Mouse (Mus musculus) adrenal gland, postnatal 4 days (tissue): ENCODE results near the gene Herc1. TPM values are rescaled to one million over a fixed set of nuclear protein-coding genes. Genes with fewer than 3 reads are reported as not detected.

Experiments used
- DNase-seq, 2 experiments: peaks; one replicate each; pipeline ENCODE4 v3.0.0; 2021 to 2022; ENCODE audit warnings: low spot score in 2 of 2, mixed read lengths in 2 of 2
- total RNA-seq, 2 experiments: library from RNA; stranded (reverse); gene quantifications; 2 replicates each; pipeline ENCODE4 v1.2.3; 2021

Herc1 gene
- total RNA-seq, 2 experiments from 2014 or later, result 43.3 to 51.3 TPM

DNA sequence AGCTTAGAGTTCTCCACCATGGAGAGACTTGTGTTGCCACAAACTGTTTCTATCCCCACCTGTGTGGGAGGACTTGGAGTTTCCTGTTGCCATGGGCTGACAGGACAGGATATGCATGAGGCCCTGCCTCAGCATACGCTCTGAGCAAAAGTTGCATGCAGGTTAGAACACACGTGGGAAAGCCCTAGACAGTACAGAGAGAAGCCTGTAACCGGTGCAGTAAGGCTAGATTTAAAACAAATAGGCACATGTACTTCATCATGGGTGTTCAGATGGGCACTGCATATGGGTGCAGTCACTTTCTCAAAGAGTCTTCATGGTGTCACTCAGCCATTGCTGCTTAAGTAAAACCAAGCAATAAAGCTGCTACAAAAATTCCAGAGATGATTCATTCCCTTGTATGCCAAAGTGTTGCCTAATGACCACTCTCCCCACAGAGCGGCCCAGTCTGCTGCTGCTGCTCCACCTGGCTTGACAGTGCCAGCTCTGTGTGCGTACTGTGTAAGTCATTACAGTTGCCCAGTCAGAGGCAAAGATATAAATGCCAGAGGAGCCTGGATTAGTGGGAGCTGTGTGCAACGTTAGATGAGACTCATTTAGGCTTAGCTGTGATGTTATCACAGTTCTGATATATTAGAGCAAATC lies 166.2 kb downstream of the Herc1 start:
- no peak for DNase-seq

DNA sequence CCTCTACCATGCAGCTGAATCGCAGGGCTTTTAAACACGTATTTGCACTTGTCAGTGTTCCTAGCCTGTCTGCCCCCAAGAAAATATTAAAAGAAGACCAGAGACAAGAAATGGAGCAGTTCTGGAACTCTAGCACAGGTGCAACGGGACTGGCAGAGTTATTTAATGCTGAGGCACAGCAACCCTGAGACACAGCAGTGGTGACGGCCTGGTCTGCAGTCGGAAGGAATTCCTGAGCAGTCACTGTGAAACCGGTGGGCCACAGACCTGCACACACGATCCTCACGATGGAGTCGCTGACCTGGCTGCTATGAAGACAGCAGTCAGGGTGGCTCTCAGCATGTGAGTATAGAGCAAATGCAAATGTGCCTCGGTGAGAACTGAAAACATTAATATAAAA lies 167.5 kb downstream of the Herc1 start:
- no peak for DNase-seq

DNA sequence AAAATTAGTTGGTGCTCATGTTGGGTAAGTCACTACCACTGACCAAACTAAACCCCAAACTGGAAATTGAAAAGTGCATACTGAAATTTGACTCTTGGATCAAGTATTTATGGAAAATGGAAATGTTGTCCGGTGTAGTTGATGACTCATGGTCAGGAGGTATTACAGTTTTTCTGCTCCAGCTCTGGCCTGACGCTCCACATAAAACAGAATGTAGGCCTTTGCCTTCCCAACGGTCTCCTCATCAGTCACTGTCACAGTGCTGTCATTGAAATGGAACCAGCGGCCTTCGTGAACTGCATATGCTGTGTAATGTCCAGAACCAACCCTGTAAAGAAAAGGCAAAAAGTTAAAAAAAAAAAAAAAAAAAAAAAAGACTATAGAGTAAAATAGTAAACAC lies 168.0 kb downstream of the Herc1 start:
- DNase-seq, result no peak

DNA sequence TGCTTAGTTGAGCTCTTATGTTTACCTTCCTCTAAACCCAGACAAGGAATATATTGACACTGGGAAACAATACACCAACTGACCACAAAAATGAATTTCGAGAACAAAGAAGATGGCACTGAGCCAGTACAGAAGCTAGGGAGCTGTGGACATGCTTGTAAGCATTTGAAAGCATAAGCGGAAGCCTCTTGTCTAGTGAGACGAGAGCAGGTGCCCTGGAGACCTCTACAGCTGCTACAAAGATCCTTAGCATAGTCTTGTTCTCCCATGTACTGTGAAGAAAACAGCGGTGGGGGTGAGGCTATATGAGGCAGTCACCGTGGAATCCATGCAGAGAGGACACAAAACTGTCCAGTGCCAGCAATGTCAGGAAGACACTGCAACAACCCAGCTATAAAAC lies 168.7 kb downstream of the Herc1 start:
- no peak for DNase-seq

DNA sequence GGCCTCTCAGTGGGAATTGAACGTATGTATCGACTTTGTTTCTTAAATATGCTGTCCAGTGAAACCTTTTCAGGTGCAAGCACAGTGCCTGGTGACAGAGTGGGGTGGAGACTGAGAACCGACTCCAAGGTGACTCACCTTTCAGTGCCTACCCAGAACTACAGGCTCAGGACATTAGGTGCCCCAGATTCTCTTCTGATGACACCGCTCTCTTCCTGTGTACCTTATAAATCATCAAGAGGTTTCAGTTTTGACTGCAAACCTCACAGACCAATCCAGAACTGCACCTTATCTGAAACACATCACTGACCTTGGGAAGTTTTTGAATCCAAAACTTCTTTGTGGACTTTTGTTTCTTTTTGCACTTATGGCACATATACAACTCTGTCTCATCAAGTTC lies 170.0 kb downstream of the Herc1 start:
- DNase-seq, result no peak

DNA sequence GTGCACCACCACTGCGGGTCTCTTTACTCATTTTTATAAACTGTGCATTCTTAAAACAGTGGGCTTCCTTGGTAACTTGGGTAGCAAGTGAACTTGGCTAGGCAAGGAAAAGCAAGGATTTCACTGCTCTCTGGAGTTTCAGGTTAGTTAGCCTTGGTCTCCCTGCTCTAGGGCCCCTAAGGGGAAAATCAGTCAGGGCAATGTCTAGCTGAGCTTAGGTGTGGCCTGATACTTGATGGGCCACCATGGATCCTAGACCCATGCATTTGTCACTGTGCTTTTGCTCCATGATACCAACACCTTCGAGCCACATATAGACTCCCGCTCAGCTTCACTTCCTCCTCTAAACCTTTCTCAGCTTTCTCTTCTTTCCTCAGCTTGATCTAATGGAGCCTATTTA lies 171.3 kb downstream of the Herc1 start:
- no peak for DNase-seq

DNA sequence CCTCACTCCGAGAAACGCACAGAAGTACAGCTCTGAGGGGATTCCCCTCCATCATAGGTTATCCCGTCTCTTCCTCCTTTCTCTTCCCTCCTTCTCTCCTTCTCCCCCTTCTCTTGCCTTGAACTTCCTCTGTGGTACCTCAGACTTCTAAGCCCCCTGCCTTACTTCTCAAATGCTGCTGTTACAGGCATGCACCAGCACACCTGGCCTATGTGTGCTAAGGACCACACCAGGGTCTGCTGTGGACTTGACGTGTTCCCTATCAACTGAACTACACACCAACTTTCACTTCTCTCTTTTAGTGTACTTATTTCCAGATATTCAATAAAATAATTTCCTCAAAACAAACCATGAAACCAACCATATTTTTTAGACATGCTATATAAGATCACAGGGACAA lies 192.5 kb downstream of the Herc1 start:
- DNase-seq, result no peak

Other genes starting within 250 kb of the Herc1 start
- gene Snx1, start 223.9 kb upstream of the Herc1 start, total RNA-seq, result 100 to 1,000 TPM; 107 to 111 TPM
- gene Ciao2a, start 223.8 kb upstream of the Herc1 start, total RNA-seq, result 100 to 1,000 TPM; 103 TPM
- gene Dapk2, start 192.2 kb upstream of the Herc1 start, total RNA-seq, result 1 to 10 TPM; 7.6 to 9.7 TPM
- under 1 TPM; 0.76 to 0.84 TPM for gene Fbxl22, start 164.1 kb downstream of the Herc1 start, total RNA-seq
- gene Usp3, start 242.7 kb downstream of the Herc1 start, total RNA-seq, result 10 to 100 TPM; 60.0 to 71.8 TPM